Mouse (Mus musculus) stomach, postnatal 0 days (tissue): ENCODE measurements around the gene Drg1.

Experiments used
- CTCF ChIP-seq: IDR thresholded peaks from 2 replicates; pipeline ENCODE4 v1.5.1; 2016; ENCODE audit warnings: antibody characterized with exemption, low read depth, mild to moderate bottlenecking, moderate library complexity
- EP300 ChIP-seq: optimal IDR thresholded peaks from 2 replicates; pipeline ENCODE3; 2016; ENCODE audit warnings: antibody characterized with exemption

- TF ChIP-seq CTCF = no peak
- TF ChIP-seq EP300 = no peak
These were observed 3.0 kb upstream of the Drg1 start for GRCm38 (mm10) chr11:3269241-3269640.
